Mouse (Mus musculus) layer of hippocampus, adult 9-11 months (tissue): Measurements from ENCODE around the gene Gm28374.
A peak's percentile ranks its signal among the peaks of the same experiment; 100 is the strongest.

ENCODE experiments used
- DNase-seq: peaks from one replicate; pipeline ENCODE4 v3.0.0; 2022

The Gm28374 gene

GRCm38 (mm10) chr19:6084478-6085248 is 2.6 kb upstream of the Gm28374 start, which contains the start of the genes Zfpl1 and Cdca5:
TSS of gene Zfpl1 (minus strand) at chr19:6084956.
TSS of gene Cdca5 (plus strand) at chr19:6084983.
- peak; percentile 98 for DNase-seq

GRCm38 (mm10) chr19:6079983-6080480 is 2.0 kb downstream of the Gm28374 start, which contains the start of gene Tmem262:
TSS of gene Tmem262 (plus strand) at chr19:6080033.
- DNase-seq: no peak

DNA sequence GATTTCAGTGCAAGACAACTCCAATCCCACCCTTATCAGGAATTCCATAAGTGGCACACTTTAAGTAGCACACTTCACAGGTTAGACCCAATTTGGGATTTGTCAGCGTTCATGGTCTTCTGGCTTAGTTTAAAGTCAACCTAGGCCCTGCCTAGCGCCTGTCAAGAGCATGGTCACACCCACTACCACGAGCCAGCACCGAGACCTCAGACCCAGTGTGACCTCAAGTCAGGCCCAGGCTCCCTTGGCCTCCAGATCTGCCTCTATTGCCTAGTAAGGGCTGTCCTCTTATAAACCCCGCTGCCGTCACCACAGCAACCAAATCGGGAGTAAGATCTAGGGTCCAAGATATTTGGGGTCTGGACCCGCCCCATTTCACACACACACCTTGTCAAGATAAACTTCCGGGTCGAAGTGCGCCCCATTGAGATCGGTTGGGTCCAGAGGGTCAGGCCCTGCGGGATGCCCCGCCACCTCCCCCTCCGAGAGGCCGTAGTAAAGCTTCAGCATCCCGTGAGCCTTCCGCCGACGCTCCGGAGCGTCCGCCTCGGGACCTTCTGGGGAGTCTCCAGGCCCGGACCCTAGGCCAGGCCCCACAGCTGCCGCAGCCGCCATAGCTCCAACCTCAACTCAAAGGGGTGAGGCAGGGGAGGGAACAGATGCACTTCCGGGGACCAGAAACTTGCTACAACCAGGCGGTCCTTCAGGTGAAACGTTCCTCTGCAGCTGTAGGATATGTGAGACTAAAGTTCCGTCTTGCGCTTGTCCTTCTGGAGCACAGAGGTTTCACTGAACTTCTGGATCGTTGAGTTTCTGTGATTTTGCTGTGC is 5.3 kb downstream of the Gm28374 start, which contains the start of gene Vps51:
TSS of gene Vps51 (minus strand) at position 668 of the 830 bp plus-strand sequence.
- DNase-seq: peak; percentile 86

DNA sequence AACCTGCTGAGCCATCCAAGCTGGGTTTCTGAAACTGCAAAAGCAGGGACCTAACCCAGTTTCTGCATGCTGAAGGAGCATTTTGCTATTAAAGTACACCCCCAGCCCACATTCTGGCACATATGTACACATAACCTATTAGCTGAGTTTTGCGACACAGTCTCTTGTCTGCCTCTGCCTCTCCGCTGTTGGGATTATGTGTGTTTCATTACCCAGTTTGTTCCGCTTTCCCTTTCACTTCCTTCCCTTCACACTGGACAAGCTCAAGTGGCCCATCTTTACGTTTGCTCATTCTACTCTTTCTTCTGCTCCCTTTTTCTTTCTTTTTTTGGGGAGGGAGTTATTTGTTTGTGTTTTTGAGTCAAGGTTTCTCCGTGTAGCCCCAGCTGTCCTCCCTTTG is 8.2 kb downstream of the Gm28374 start:
- DNase-seq: no peak

DNA sequence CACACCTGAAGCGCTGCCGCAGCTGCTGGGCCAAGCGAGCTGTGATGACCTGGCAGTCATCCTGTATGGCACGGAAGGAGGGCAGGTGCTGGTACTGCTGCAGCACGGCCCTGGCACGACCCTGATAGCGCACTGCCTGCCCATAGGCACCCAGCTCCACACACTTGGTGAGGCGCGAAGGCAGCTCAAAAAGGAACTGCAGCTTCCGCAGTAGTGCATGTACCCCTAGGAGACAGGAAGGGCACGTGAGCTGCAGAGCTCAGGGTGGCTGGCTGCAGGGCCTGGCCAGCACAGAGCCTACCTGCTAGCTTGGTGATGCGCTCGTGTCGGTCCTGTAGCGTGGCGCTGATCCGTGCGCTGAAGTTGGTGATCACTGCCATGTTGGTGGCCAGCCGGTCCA is 10.8 kb downstream of the Gm28374 start:
- DNase-seq: no peak

DNA sequence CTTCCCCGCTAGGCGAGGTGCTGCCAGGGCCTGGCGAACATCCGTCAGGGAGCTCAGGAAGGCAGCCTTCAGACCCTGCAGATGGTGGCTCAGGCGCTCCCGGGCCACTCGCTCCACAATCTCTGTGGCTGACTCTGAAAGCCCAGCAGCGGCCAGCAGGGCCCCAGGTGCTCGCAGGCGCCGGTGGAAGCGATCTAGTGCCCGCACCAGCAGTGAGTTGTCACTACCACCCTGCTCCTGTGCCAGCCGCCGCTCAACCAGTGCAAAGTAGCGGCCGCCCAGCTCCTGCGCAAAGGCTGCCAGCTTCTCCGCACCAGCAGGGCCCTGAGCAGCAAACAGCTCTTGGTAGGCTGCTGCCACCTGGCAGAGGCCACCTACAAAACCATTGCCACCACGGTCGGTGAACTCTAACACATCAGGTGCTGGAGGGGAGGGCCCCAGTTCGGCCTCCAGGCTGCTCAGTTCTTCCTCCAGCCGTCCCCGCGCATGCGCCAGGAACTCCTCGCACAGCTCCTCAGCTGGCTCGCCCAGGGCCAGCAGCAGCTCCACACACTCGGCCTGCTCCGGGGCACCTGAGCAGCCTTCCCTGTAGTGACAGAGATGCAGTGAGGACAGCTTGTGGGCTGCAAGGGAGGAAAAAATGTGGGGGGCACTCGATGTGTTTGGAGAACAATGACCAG is 11.3 kb downstream of the Gm28374 start:
- no peak for DNase-seq

GRCm38 (mm10) chr19:6069851-6070250 is 12.2 kb downstream of the Gm28374 start:
- DNase-seq: no peak

DNA sequence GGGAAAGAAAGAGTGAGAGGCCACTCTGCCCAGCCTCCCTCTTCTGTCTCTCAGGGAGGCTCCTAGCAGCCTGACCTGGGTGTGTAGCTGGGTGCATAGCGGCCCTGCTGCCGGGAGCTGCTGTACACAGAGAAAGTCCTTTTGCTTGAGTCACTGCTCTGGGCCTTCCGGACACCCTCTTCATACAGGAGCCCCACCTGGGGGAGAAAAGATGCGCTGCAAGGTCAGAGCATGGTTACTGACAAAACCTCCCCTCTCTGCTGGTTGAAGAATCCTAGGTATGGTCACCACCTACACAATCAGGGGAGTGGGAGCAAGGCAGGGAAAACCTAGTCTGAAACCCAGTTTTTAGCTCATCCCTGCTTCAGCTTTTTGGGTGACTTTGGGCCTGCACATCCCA is 13.1 kb downstream of the Gm28374 start:
- DNase-seq: no peak

- peak; percentile 90 for DNase-seq
Observed at GRCm38 (mm10) chr19:6067724-6068415, 14.2 kb downstream of the Gm28374 start, which contains the start of gene Tm7sf2. TSS of gene Tm7sf2 (minus strand) at chr19:6068373.

- DNase-seq: peak; percentile 85
Observed at GRCm38 (mm10) chr19:6067011-6067723, 14.9 kb downstream of the Gm28374 start.

- DNase-seq: no peak
Observed at GRCm38 (mm10) chr19:6066571-6066970, 15.5 kb downstream of the Gm28374 start.

DNA sequence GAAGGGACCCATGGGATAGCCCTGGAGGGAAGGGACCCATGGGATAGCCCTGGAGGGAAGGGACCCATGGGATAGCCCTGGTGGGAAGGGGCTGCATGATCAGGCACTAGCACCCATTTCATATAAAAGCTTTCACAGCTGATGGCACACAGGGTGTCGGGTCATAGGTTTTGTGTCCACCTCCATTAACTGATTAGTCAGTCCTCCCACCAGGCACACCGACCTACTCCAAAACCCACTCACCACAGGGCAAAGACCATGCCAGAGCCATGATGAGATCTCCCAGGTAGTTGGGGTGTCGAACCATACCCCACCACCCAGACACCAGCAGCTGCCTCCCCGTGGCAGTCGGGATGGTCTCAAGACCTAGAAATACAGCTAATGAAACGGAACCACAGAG is 19.0 kb downstream of the Gm28374 start:
- no peak for DNase-seq

- DNase-seq: no peak
Observed at GRCm38 (mm10) chr19:6062418-6062817, 19.6 kb downstream of the Gm28374 start.

GRCm38 (mm10) chr19:6061641-6062302 is 20.3 kb downstream of the Gm28374 start:
- no peak for DNase-seq

DNA sequence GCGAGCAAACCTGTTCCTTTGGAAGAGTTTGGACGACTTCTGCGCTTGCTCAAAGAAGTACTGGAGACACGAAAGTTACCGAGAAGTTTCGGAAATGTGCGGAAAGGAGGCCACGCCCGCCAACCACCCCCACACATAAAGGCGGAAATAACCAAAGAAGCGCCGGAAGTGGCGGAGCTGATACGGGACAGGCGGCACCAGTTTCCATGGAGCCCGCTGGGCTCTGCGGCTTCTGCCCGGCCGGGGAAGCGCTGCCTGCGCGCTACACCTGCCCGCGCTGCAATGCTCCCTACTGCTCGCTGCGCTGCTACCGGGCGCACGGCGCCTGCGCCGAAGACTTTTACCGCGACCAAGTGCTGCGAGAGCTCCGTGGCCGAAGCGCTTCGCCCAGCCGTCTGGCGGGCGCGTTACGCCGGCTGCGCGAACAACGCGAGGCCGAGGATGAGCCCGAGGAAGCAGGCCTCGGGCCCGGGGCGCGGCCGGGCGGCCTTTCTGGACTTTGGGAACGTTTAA is 21.0 kb downstream of the Gm28374 start, which contains the start of gene Znhit2:
TSS of gene Znhit2 (plus strand) at position 172 of the 513 bp plus-strand sequence.
- DNase-seq: peak; percentile 96

DNA sequence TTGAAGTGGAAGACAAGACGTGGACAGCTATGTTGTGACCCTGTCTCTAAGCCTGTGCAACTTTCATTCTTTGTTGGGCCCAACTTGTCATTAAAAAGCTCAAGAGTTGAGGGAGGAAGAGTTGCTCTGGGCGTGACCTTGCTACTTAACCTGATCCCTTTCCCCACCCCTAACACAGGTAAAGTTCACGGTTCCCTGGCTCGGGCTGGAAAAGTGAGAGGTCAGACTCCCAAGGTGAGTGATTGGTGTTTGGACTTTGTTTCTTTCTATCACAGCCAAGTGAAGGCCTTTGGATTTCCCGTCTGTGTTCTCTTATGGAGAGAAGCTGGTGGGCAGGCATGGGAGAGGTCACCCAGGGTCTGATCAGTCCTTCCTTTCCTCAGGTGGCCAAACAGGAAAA is 23.1 kb downstream of the Gm28374 start:
- DNase-seq: peak; percentile 8

DNA sequence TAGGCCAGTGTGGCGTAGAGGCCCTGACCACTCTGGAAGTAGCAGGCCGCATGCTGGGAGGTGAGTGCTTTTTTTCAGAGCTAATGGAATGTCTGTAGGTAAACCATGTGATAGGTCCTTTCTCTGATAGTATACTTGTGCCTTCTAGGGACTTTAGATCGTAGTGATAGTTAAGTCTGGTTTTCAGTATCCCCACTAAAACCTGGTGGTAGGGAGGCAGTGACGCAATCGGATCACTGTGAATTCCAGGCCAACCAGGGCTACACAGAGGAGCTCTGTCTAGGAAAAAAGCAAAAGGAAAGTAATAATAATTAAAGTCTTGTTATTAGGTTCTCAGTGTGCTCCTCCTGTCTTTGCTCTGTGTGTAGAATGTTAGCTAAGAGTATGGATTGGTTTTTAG is 23.5 kb downstream of the Gm28374 start:
- DNase-seq: peak; percentile 2

GRCm38 (mm10) chr19:6057313-6058096 is 24.6 kb downstream of the Gm28374 start, which contains the start of the genes Mrpl49 and Fau:
TSS of gene Mrpl49 (minus strand) at chr19:6057785.
TSS of gene Fau (plus strand) at chr19:6057844.
- DNase-seq: peak; percentile 99

DNA sequence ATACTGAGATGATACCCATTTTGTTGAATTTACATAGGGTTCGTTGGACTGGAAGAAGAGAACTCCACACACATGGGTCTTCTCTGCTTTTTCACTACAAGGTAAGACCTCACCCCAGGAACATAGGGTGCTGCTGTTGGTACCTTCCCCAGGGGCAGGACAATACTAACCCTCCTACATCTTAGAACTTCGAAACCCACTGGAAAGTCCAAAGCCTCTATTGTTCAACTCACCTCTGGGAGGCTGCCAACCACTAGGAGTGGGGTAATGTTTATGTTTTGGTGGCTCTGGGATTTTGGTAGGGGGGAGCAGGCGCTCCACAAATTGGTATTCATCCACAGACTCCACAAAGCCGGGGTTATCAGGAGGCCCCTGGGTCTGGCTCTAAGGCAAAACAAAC is 25.4 kb downstream of the Gm28374 start:
- no peak for DNase-seq

DNA sequence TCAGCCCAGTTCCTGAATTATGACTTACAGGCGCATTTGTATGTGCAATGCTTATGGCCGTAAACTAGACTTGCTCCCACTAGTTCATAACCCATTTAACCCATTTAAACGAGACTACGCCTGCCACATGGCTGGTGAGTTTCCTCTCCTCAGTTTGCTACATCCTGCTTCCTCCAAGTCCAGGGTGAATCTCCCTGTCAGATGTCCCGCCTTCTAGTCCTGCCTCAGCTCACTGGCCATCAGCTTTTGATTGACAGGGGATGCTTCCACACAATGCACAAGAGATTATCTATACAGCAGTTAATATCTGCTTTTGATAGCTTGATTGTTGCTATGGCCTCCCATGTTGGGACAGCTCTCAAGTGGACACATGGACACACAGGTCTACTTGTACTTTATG is 27.8 kb downstream of the Gm28374 start:
- no peak for DNase-seq
